Mouse (Mus musculus) forebrain, embryonic 13.5 days (tissue): ENCODE results near the gene Psma2. TPM values are rescaled to one million over a fixed set of nuclear protein-coding genes. Genes with fewer than 3 reads are reported as not detected.

Source experiments
- ATAC-seq: fragments of 200-750 bp; cut with Nextera tagmentation; 2 replicates; pipeline ENCODE4 v1.8.0; 2017
- H3K27ac ChIP-seq: fragments of 300-500 bp; sonication (generic); 2 replicates; pipeline ENCODE4 v1.5.1; 2015; ENCODE audit warnings: inconsistent platforms, mild to moderate bottlenecking, moderate library complexity
- H3K27me3 ChIP-seq: fragments of 300-500 bp; sonication (generic); 2 replicates; pipeline ENCODE4 v1.6.1; 2015; ENCODE audit warnings: mild to moderate bottlenecking, inconsistent platforms
- H3K36me3 ChIP-seq: fragments of 300-500 bp; sonication (generic); 2 replicates; pipeline ENCODE4 v1.6.1; 2015; ENCODE audit warnings: mild to moderate bottlenecking, inconsistent platforms; ENCODE audit not compliant: poor library complexity, severe bottlenecking
- H3K4me1 ChIP-seq: fragments of 300-500 bp; sonication (generic); 2 replicates; pipeline ENCODE4 v1.6.1; 2015; ENCODE audit warnings: inconsistent platforms
- H3K4me2 ChIP-seq: fragments of 300-500 bp; sonication (generic); 2 replicates; pipeline ENCODE4 v1.6.1; 2015; ENCODE audit warnings: inconsistent platforms, mild to moderate bottlenecking, moderate library complexity
- H3K4me3 ChIP-seq: fragments of 300-500 bp; sonication (generic); 2 replicates; pipeline ENCODE4 v1.5.1; 2015; ENCODE audit warnings: mild to moderate bottlenecking, inconsistent platforms
- H3K9ac ChIP-seq: fragments of 300-500 bp; sonication (generic); 2 replicates; pipeline ENCODE4 v1.6.1; 2015; ENCODE audit warnings: mild to moderate bottlenecking, inconsistent platforms
- H3K9me3 ChIP-seq: fragments of 300-500 bp; sonication (generic); replicated peaks from 2 replicates; pipeline ENCODE4 v1.6.1; 2016; ENCODE audit warnings: inconsistent platforms
- WGBS: fragments of 180-500 bp; shearing (Covaris S2); methylation state at CpG from one replicate; pipeline ENCODE4 v1.1.7; 2015; 5-methylcytosine and 5-hydroxymethylcytosine counted together
- polyA plus RNA-seq: library from polyadenylated mRNA; unstranded; fragments of >200 nt; fragmentation: Nextera tagmentation; extraction: Ambion mirVana; gene quantifications from 2 replicates; pipeline ENCODE4 v1.2.1, GENCODE M21; 2015

Gene Psma2
- polyA plus RNA-seq, 1 experiment from 2014 or later = 221 TPM

- peak; percentile 75; the same call in 1 of the 2 replicates for ATAC-seq
- H3K9me3 ChIP-seq = no peaks in the 10 kb centered on the region
- H3K4me2 ChIP-seq = no peak overlapping the region
- no peak overlapping the region for H3K27ac ChIP-seq
- H3K27me3 ChIP-seq = no peaks in the 10 kb centered on the region
- H3K4me1 ChIP-seq = no peaks in the 10 kb centered on the region
- no peak overlapping the region for H3K4me3 ChIP-seq
- no peaks in the 10 kb centered on the region for H3K36me3 ChIP-seq
- WGBS = 27% methylated on average over 2 of the region's 2 CpGs
- no peak overlapping the region for H3K9ac ChIP-seq
Observed at GRCm38 (mm10) chr13:14670342-14670741, 57.3 kb downstream of the Psma2 start.

GRCm38 (mm10) chr13:14688955-14689354, 75.9 kb downstream of the Psma2 start:
- no peak overlapping the region for H3K4me2 ChIP-seq
- no peaks in the 10 kb centered on the region for H3K4me1 ChIP-seq
- no peak overlapping the region for H3K27ac ChIP-seq
- no peaks in the 10 kb centered on the region for H3K36me3 ChIP-seq
- H3K9me3 ChIP-seq = no peaks in the 10 kb centered on the region
- 71% methylated on average over 3 of the region's 3 CpGs for WGBS
- ATAC-seq = no peak
- H3K27me3 ChIP-seq = no peaks in the 10 kb centered on the region
- H3K9ac ChIP-seq = no peak overlapping the region
- no peak overlapping the region for H3K4me3 ChIP-seq

- H3K9me3 ChIP-seq = no peaks in the 10 kb centered on the region
- H3K9ac ChIP-seq = no peak overlapping the region
- no peak overlapping the region for H3K27ac ChIP-seq
- no peak overlapping the region for H3K4me3 ChIP-seq
- no peak for ATAC-seq
- no peaks in the 10 kb centered on the region for H3K27me3 ChIP-seq
- no peak overlapping the region for H3K4me2 ChIP-seq
- H3K4me1 ChIP-seq = no peaks in the 10 kb centered on the region
- H3K36me3 ChIP-seq = no peaks in the 10 kb centered on the region
- 80% methylated on average over 2 of the region's 2 CpGs for WGBS
Observed at GRCm38 (mm10) chr13:14716801-14717200, 103.8 kb downstream of the Psma2 start.

- no peak overlapping the region for H3K4me3 ChIP-seq
- no peak overlapping the region for H3K9ac ChIP-seq
- H3K4me2 ChIP-seq = no peak overlapping the region
- H3K27me3 ChIP-seq = no peaks in the 10 kb centered on the region
- H3K27ac ChIP-seq = no peak overlapping the region
- no peaks in the 10 kb centered on the region for H3K36me3 ChIP-seq
- no peak for ATAC-seq
- H3K4me1 ChIP-seq = no peaks in the 10 kb centered on the region
- H3K9me3 ChIP-seq = no peaks in the 10 kb centered on the region
- WGBS = 29% methylated on average over 3 of the region's 3 CpGs
Observed at GRCm38 (mm10) chr13:14717755-14718154, 104.7 kb downstream of the Psma2 start.

Other genes with a start within 250 kb of the Psma2 start
- gene Hecw1, start 90.0 kb upstream of the Psma2 start, polyA plus RNA-seq = 23.8 and 24.9 TPM in 2 replicates
- 120 and 131 TPM in 2 replicates for gene Mrpl32, start 75 bp upstream of the Psma2 start, polyA plus RNA-seq
- gene AW209491, start 16.9 kb downstream of the Psma2 start, polyA plus RNA-seq = 34.6 and 38.0 TPM in 2 replicates